Mouse (Mus musculus) brain, embryonic 14.5 days (tissue): ENCODE measurements around the gene Chst2.

Experiments used
- CTCF ChIP-seq: fragments of 200-500 bp; IDR thresholded peaks from 2 replicates; pipeline ENCODE4 v1.5.1; 2012; ENCODE audit warnings: inconsistent platforms, mild to moderate bottlenecking, moderate library complexity, borderline replicate concordance; ENCODE audit not compliant: insufficient read depth, insufficient read length; ENCODE audit errors: extremely low read depth
- POLR2A ChIP-seq: fragments of 200-500 bp; IDR thresholded peaks from 2 replicates; pipeline ENCODE4 v1.6.1; 2012; ENCODE audit warnings: mild to moderate bottlenecking, inconsistent platforms, borderline replicate concordance; ENCODE audit not compliant: poor library complexity, insufficient read depth, insufficient read length, severe bottlenecking; ENCODE audit errors: extremely low read depth

DNA sequence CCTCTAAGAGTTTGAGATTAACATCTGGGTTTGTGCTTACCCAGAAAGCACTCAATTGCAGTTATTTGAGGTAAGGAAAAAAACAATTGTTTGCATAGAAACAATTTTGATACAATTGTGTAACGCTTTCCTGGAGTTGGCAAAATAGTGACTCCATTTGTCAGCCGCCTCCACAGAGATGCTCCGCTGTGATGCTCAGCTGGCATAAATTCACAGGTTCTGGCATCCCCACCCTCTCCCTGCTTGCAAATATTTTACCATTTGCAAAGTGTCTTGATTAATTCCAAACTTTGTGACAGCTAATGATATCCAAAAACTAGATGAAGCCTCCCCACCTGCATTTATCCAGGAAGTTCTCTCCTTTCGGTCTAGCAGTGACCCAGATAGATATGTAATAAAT, 5.5 kb upstream of the Chst2 start:
- TF ChIP-seq CTCF (no peak), POLR2A (no peak)
